Mouse (Mus musculus) hindbrain, embryonic 10.5 days (tissue): ENCODE data around the gene Map7d1. TPM values are rescaled to one million over a fixed set of nuclear protein-coding genes. Genes with fewer than 3 reads are reported as not detected.

Source experiments
- DNase-seq: peaks from one replicate; pipeline ENCODE4 v3.0.0-alpha.2; 2017; ENCODE audit warnings: low spot score
- H3K27ac ChIP-seq: fragments of 300-500 bp; sonication (generic); 2 replicates; pipeline ENCODE4 v1.5.1; 2016; ENCODE audit warnings: mild to moderate bottlenecking, moderate library complexity
- H3K27me3 ChIP-seq: fragments of 300-500 bp; sonication (generic); 2 replicates; pipeline ENCODE4 v1.6.1; 2016; ENCODE audit warnings: mild to moderate bottlenecking; ENCODE audit not compliant: poor library complexity, insufficient read depth, severe bottlenecking
- H3K36me3 ChIP-seq: fragments of 300-500 bp; sonication (generic); 2 replicates; pipeline ENCODE4 v1.6.1; 2016; ENCODE audit warnings: mild to moderate bottlenecking, moderate library complexity
- H3K4me1 ChIP-seq: fragments of 300-500 bp; sonication (generic); replicated peaks from 2 replicates; pipeline ENCODE4 v1.6.1; 2016; ENCODE audit warnings: mild to moderate bottlenecking
- H3K4me3 ChIP-seq: fragments of 300-500 bp; sonication (generic); 2 replicates; pipeline ENCODE4 v1.5.1; 2016; ENCODE audit warnings: mild to moderate bottlenecking, moderate library complexity
- H3K9me3 ChIP-seq: fragments of 300-500 bp; sonication (generic); 2 replicates; pipeline ENCODE4 v1.6.1; 2016; ENCODE audit warnings: mild to moderate bottlenecking, moderate library complexity
- WGBS: fragments of 180-500 bp; shearing (Covaris S2); methylation state at CpG from one replicate; pipeline ENCODE4 v1.1.7; 2016; 5-methylcytosine and 5-hydroxymethylcytosine counted together
- polyA plus RNA-seq: library from polyadenylated mRNA; unstranded; fragments of >200 nt; fragmentation: Nextera tagmentation; extraction: Ambion mirVana; gene quantifications from 2 replicates; pipeline ENCODE4 v1.2.1, GENCODE M21; 2016

Gene Map7d1
- polyA plus RNA-seq, 1 experiment from 2014 or later = 99.0 TPM

DNA sequence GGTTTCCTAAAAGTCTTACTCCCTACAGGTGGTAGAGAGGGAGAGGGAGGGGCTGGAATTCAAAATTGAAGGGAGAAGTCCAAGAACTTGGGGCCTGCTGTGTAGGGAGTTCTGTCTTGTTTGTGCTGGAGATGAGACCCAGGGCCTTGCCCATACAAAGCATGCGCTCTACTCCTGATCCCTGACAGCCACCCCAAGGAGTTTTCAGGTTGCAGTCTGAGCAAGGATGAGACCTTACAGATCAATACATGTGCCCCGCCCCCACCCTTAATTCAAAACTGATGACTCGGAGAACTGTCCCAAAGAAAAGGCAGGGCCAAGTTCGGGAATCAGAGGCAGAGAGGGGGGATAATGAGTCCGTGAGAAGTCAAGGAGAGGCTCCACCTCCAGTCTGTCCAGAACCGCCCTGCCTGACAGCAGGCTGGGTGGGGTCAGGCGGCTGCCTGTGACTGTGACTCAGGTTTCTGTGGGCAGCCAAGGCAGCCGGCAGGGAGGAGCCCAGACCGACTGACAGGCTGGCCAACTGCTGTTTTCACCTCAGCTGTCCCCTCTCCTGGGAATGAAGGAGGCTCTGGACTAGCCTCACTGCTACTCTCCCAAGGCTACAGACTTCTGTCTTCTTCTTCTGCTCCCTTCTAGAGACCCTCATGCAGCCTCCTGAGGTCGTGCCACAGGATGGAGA, 4.5 kb upstream of the Map7d1 start:
- peak; percentile 78 for DNase-seq
- Histone ChIP-seq H3K9me3 (no peaks in the 10 kb centered on the region), H3K27ac (peak overlapping the region; percentile 91), H3K27me3 (no peaks in the 10 kb centered on the region), H3K36me3 (no peaks in the 10 kb centered on the region; the same call in 1 of the 2 replicates), H3K4me3 (peak overlapping the region; percentile 40), H3K4me1 (peaks cover 64% of the 10 kb centered on the region)
- 5% methylated on average over 10 of the region's 10 CpGs for WGBS

DNA sequence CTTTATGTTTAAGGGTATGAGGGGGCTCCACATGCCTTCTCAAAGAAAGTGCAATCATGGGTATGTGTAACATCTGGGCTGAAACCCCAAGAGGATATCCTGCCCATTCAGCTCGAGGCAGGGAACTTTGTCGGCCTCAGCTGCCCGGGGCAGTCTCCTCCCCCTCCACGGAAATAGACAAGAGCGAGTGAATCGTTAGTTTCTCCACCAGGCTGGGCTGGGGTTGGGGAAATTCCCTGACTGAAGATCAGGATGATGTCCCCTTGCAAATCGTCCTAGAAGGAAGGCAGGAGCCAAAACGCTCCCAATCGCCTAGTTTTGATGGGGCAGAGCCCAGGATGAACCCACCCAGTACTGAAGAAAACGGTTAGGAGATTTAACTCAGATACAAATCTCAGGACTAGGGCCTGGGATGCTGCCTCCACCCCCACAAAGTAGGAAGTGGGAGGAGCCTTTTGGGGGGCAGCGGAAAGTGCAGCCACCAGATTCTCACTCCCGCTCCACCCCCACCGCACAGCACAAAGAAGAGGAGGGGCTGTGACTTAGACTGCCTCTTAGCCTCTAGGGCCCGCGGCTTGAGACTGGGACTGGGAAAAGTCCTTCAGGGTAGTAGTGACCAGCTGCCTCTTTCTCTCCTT, 3.5 kb upstream of the Map7d1 start:
- H3K27me3 ChIP-seq = no peaks in the 10 kb centered on the region
- no peaks in the 10 kb centered on the region; the same call in 1 of the 2 replicates for H3K36me3 ChIP-seq
- WGBS = under 1% methylated on average over 15 of the region's 15 CpGs
- peak overlapping the region; percentile 91 for H3K27ac ChIP-seq
- peak overlapping the region; percentile 40 for H3K4me3 ChIP-seq
- DNase-seq = peak; percentile 83
- H3K9me3 ChIP-seq = no peaks in the 10 kb centered on the region
- peaks cover 71% of the 10 kb centered on the region for H3K4me1 ChIP-seq

DNA sequence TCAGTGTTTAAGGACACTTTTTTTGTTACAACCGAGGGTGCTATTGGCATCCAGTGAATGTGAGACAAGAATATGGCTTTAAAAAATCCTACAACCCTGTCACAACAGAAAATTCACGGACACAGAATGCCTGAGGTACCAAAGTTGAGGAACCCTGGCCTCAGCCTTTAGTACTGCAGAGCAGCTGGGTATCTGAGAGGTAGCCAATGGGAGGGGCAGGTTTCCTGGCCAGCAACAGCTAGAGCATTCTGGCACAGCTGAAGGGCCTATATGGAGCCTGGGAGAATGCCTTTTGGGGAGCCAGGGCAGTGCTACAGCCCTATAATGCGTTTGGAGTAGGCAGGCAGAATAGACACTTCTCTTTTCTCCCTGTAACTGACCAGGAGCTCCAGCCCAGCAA, 2.9 kb upstream of the Map7d1 start:
- DNase-seq = no peak
- Histone ChIP-seq H3K27ac (peak overlapping the region; percentile 91), H3K4me1 (peaks cover 77% of the 10 kb centered on the region), H3K9me3 (no peaks in the 10 kb centered on the region), H3K4me3 (peak overlapping the region; percentile 40), H3K36me3 (no peaks in the 10 kb centered on the region), H3K27me3 (no peaks in the 10 kb centered on the region)
- 18% methylated on average over 3 of the region's 3 CpGs for WGBS

DNA sequence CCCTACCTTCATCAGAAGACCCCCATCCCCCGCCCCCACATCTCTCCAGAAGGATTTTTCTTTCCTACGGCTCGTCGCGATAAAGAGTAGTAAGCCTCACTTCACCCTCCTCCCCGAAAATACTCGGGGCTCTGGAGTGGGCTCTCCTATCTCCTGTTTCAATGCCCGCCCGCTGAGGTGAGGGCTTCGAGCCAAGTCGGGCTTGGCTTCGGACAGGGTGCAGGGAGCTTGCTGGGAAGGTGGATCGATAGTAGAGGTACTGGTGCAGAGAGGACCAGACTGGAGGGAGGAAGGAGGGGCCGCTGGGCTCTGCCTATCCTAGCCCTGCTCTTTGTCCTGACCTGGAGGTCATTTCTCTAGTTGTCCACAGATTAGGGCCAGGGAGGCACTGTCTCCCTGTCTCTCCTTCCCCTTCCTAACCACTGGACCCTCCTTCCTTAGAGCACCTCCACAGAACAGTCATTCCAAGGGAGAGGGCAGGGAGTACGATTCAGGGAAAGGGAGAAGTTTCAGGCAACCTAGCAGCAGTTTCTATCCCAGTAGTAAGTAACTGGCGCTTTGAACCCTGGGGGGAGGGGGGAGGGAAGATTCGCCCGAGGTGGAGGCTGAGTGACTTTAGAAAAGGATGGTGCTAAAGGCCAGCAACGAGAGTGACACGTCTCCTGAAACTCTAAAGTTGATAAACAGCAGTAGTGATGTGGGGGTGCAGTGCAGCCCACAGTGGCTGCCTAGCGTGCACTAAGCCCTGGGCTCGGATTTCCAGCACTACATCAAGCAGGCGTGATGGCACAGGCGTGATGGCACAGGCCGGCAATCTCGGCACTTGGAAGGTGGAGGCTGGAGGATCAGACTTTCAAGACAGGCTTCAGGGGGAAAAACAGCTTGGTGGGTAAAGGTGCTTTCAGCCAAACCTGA, 1.1 kb upstream of the Map7d1 start:
- DNase-seq = peak; percentile 80
- WGBS = 3% methylated on average over 26 of the region's 26 CpGs

DNA sequence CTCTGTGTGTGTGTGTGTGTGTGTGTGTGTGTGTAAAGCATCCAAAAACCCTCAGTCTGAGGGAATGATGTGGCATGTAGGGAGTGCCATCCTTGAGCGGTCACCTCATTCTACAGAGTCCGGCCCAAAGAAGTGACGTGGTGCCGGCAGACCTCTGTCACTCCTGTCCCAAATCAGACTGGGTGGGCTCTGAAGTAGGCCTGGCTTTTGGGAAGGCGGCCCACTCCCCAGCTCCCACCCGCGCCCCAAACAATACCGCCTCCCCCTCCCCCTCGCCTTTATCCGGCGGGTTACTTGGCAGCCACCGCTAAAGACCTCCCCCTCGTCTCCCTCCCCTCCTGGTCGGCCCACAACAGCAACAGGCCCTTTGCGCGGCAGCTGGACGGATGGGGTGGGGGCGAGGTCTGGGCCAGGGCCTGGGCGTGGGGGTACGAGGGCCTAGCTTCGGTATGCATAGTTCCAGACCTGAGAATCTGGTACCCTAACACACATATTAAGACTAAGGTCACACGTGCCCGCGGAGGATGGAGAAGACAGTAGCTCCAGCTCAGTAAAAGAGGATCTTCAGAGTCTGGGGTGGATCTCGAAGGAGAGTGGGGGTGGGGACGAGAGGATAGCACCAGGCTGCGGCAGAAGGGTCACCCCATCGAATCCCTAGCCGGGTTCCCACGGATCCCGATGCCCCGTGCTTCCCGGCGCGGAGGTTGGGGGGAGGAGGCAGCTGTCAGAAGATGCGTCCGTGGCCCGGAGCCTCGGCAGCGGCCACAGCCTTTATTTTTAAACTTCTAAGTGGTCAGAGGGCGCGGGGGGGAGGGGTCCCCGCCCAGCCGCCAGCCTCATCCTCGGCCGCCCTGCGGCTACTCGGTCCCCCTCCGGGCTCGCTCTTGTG, 786 bp downstream of the Map7d1 start:
- DNase-seq = peak; percentile 73
- H3K36me3 ChIP-seq = peaks cover 32% of the 10 kb centered on the region
- under 1% methylated on average over 50 of the region's 50 CpGs for WGBS
- H3K4me3 ChIP-seq = peak overlapping the region; percentile 98
- no peaks in the 10 kb centered on the region for H3K27me3 ChIP-seq
- H3K27ac ChIP-seq = peak overlapping the region; percentile 99
- H3K4me1 ChIP-seq = peaks cover 86% of the 10 kb centered on the region
- no peaks in the 10 kb centered on the region for H3K9me3 ChIP-seq

More for the DNA sequence above, 1.1 kb upstream of the Map7d1 start:
- Histone ChIP-seq H3K4me1 (peaks cover 85% of the 10 kb centered on the region), H3K36me3 (peaks cover 14% of the 10 kb centered on the region), H3K9me3 (no peaks in the 10 kb centered on the region), H3K27me3 (no peaks in the 10 kb centered on the region), H3K4me3 (peak overlapping the region; percentile 98), H3K27ac (peak overlapping the region; percentile 99)

DNA sequence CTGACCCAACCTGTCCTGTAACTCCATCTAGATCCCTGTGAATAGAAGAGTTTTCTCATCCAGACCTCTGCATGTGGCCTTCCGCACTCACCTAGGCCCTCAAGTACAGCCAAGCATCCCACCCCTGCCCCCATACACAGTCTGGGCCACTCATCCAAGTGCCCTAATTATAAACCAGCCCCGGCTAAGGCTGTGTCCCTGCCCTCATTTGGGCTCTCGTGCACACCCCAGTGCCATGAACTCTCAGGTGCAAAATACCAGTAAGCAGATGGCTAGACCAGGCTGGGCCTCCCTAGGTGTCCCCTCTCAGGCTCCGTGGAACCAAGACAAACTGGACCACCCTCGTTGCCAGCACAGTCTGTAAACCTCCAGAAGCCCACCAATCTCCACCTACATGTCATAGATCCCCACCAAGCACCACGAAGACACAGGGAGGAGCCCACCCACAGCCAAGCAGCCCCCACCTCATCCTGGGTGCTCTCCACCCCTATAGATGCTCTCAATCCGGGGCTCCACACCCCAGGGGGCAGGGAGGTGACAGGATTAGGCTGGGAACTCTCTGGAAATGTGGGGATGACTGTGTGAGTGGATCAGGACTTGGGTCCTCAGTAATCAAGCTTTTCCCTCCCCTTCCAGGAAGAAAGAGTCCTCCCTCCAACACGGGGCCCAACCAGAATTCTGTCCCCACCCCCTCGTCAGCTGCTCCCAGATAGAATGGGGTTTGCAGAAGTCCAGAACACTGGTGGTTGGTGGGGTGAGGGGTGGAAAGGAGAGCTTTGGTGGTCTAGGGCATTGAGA, 1.6 kb downstream of the Map7d1 start:
- peaks cover 83% of the 10 kb centered on the region for H3K4me1 ChIP-seq
- H3K9me3 ChIP-seq = no peaks in the 10 kb centered on the region
- no peaks in the 10 kb centered on the region for H3K27me3 ChIP-seq
- 26% methylated on average over 9 of the region's 9 CpGs for WGBS
- peak overlapping the region; percentile 98 for H3K4me3 ChIP-seq
- peak overlapping the region; percentile 99 for H3K27ac ChIP-seq
- H3K36me3 ChIP-seq = peaks cover 37% of the 10 kb centered on the region
- DNase-seq = no peak

DNA sequence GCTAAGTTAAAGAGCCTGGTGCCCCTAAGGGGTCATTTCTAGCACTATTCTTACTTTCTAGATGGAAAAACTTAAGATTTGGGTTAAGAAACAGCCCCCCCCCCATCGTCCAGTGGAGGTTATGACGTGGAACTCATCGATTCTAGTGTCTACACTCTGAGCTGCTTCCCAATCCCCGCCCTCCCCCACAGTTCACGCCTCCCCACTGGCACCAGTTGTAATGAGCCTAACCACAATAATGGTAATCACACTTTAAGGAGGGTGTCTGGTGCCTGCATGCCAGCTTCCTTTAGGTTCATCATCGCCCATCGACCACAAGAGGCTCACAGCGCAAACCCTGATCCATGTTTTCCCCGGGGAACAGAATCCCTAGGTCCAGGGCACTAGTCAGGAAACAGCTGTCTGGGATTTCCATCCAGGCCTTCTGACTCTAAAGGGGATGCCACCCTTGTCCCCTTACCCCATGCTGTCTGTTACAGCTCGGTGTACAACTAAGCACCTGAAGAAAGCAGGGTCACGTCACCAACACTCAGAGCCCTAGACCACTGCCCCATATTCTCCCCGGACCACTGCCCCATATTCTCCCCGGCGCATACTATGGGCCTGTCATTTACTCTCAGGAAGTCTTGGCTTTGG, 2.4 kb downstream of the Map7d1 start:
- DNase-seq = no peak
- Histone ChIP-seq H3K9me3 (no peaks in the 10 kb centered on the region), H3K36me3 (peaks cover 38% of the 10 kb centered on the region), H3K4me1 (peaks cover 83% of the 10 kb centered on the region), H3K4me3 (peak overlapping the region; percentile 98), H3K27ac (peak overlapping the region; percentile 99; the same call in 1 of the 2 replicates), H3K27me3 (no peaks in the 10 kb centered on the region)
- WGBS = 84% methylated on average over 14 of the region's 14 CpGs

DNA sequence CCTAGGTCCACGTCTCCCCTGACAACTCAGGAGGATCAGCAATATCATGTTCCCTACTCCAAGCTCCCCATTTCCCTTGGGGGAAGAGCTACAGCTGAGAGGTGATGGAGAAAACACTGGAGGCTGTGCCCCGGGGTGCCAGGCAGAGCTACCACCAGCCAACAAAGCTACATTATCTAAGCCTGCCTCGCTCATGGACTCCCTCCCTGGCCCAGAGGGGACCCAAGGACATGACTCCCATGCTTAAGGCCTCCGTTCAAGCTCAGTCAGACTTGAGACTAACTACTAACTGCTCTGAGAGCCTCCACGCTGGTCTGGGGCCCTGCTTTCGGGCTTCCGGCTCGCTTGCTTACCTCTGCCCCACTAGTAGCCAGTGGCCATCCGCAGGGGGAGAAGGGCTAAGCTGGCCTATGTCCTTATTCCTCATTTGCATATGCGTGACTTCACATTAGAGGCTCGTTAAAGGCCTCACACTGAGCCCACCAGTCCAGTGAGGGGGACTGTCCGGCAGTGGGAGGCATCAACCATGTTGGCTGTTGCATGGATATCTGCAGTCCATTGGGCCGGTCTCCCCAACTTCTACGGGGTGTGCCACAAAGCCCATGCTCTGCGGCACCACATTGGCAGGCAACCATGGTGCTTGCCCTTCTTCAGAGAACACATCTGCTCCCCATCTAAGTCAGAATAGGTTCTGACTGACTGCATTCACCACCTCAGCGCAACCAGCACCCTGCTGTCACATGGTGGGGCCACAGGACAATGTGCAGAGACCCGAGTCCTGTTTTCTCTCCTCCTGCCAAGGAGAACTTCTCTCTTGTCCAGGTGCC, 3.5 kb downstream of the Map7d1 start:
- Histone ChIP-seq H3K27ac (peak overlapping the region; percentile 74), H3K36me3 (peaks cover 48% of the 10 kb centered on the region), H3K4me3 (peak overlapping the region; percentile 29), H3K27me3 (no peaks in the 10 kb centered on the region), H3K4me1 (peaks cover 85% of the 10 kb centered on the region), H3K9me3 (no peaks in the 10 kb centered on the region)
- WGBS = 74% methylated on average over 17 of the region's 17 CpGs
- DNase-seq = no peak

DNA sequence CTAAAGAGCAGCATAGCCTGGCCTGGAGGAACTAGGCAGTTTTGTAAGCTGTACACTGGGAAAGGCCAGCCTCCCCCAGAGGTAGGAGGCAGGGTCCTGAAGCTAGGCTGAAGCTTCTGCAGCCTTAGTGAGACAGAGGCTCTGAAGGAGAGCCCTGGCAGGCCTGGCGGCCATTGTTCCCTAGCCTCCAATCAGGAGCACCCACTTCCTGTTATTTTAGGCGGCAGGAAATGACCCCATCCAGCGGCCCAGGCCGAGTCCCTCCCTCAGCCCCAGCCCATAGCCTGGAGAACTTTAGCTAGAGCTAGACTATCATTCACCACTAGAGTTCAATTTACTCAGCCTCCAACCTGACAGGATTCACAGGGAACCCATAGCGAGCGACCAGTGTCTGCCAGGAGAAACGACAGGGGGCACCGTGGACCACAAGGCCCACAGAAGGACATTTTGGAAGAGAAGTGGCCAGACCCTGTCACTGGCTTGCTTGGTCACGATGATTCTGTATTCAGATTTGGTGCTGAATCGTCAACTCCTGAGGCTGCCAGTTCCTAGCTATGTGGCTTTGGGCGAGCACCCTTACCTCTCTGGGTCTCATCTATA, 4.4 kb downstream of the Map7d1 start:
- Histone ChIP-seq H3K9me3 (no peaks in the 10 kb centered on the region), H3K27ac (peak overlapping the region; percentile 74), H3K4me1 (peaks cover 85% of the 10 kb centered on the region), H3K4me3 (peak overlapping the region; percentile 29), H3K36me3 (peaks cover 57% of the 10 kb centered on the region), H3K27me3 (no peaks in the 10 kb centered on the region)
- DNase-seq = no peak
- 65% methylated on average over 11 of the region's 11 CpGs for WGBS

DNA sequence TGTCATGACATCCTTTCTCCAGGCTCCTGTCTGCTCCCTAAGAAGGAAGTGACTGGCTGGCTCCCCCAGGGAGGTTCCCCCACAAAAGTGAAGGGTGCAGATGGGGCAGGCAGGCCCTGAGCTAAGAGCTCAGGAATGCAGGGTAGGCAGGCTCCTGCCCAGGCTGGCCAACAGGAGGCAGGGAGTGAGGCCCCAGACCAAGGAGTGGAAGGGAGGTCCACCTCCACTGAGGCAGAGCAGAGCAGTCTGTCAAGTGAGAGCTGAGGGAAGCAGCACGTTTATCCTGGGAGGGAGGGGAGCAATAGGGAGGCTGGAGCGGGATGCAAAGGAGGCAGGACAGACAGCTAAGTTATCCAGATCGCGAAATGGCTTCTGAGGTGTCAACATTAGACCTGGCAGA, 5.5 kb downstream of the Map7d1 start:
- Histone ChIP-seq H3K4me3 (no peak overlapping the region), H3K27ac (peak overlapping the region; percentile 74), H3K27me3 (no peaks in the 10 kb centered on the region), H3K4me1 (peaks cover 86% of the 10 kb centered on the region), H3K36me3 (peaks cover 68% of the 10 kb centered on the region), H3K9me3 (no peaks in the 10 kb centered on the region)
- no peak for DNase-seq
- 58% methylated on average over 4 of the region's 4 CpGs for WGBS
